Comparison of ENCODE assay signal across 24 mouse cellular contexts in genomic region chr10:102308892-102309479, GRCm38 (mm10).
"Had no signal": no experiment of that assay in that cellular context is flagged by ENCODE, and none has a peak within 500 bp of the region (broad histone marks: within the 10 kb centered on the region; RNA-seq: fewer than 3 reads in every experiment).

No protein-coding gene starts in this region.

- DNase-seq: gastrocnemius, adult 2 months; gastrocnemius, postnatal 10 days; gastrocnemius, postnatal 25 days; heart, adult 18-20 months; heart, postnatal 10 days; heart, postnatal 4 days; kidney, adult 18-20 months; kidney, adult 8-10 months; kidney, postnatal 10 days; kidney, postnatal 25 days; kidney, postnatal 4 days; liver had no signal

- ATAC-seq: forebrain, embryonic 16.5 days; inflammation-experienced regulatory T-cells, adult 6 months; intestine, embryonic 15.5 days; intestine, postnatal 0 days had no signal

- H3K4me1 ChIP-seq: heart, embryonic 10.5 days; heart, embryonic 12.5 days; hindbrain, embryonic 10.5 days; hindbrain, embryonic 15.5 days; intestine, embryonic 15.5 days; limb, embryonic 10.5 days; limb, embryonic 12.5 days had no signal

- H3K27me3 ChIP-seq: heart, embryonic 12.5 days; hindbrain, embryonic 15.5 days; intestine, embryonic 15.5 days; limb, embryonic 12.5 days had no signal

- H3K4me3 ChIP-seq: gastrocnemius, adult 2 months; heart, embryonic 10.5 days; heart, embryonic 12.5 days; hindbrain, embryonic 10.5 days; hindbrain, embryonic 15.5 days; intestine, embryonic 15.5 days; layer of hippocampus, adult 2 months; left cerebral cortex, adult 2 months; limb, embryonic 10.5 days; limb, embryonic 12.5 days had no signal

- H3K36me3 ChIP-seq: heart, embryonic 10.5 days; heart, embryonic 12.5 days; hindbrain, embryonic 10.5 days; hindbrain, embryonic 15.5 days; intestine, embryonic 15.5 days; limb, embryonic 10.5 days; limb, embryonic 12.5 days had no signal

- H3K4me2 ChIP-seq: heart, embryonic 12.5 days; hindbrain, embryonic 15.5 days; intestine, embryonic 15.5 days; limb, embryonic 12.5 days had no signal

- H3K27ac ChIP-seq: gastrocnemius, adult 2 months; heart, embryonic 10.5 days; hindbrain, embryonic 10.5 days; hindbrain, embryonic 15.5 days; intestine, embryonic 15.5 days; layer of hippocampus, adult 2 months; left cerebral cortex, adult 2 months; limb, embryonic 10.5 days; limb, embryonic 12.5 days had no signal

- H3K9me3 ChIP-seq: heart, embryonic 10.5 days; heart, embryonic 12.5 days; hindbrain, embryonic 10.5 days; hindbrain, embryonic 15.5 days; intestine, embryonic 15.5 days; limb, embryonic 10.5 days; limb, embryonic 12.5 days had no signal

- H3K9ac ChIP-seq: heart, embryonic 12.5 days; hindbrain, embryonic 15.5 days; intestine, embryonic 15.5 days; limb, embryonic 12.5 days had no signal
